Mouse (Mus musculus): ENCODE results near the gene Gpr84.
A peak's percentile ranks its signal among the peaks of the same experiment; 100 is the strongest.
"Not testable (repeated sequence)": the region's sequence is repeated elsewhere in the genome, so short reads cannot be mapped to it uniquely, and the experiment has no call there.

Gpr84 gene

GRCm38 (mm10) chr15:103290843-103291242 lies 19.6 kb downstream of the Gpr84 start:
- no peak for DNase-seq (ENCODE audit: extremely low spot score, low read depth, low spot score)

- DNase-seq (ENCODE audit: extremely low spot score, low read depth, low spot score), result no peak
Observed at GRCm38 (mm10) chr15:103290417-103290816, 20.0 kb downstream of the Gpr84 start.

GRCm38 (mm10) chr15:103289600-103289999 lies 20.8 kb downstream of the Gpr84 start:
- DNase-seq (ENCODE audit: extremely low spot score, low read depth, low spot score), result no peak

DNA sequence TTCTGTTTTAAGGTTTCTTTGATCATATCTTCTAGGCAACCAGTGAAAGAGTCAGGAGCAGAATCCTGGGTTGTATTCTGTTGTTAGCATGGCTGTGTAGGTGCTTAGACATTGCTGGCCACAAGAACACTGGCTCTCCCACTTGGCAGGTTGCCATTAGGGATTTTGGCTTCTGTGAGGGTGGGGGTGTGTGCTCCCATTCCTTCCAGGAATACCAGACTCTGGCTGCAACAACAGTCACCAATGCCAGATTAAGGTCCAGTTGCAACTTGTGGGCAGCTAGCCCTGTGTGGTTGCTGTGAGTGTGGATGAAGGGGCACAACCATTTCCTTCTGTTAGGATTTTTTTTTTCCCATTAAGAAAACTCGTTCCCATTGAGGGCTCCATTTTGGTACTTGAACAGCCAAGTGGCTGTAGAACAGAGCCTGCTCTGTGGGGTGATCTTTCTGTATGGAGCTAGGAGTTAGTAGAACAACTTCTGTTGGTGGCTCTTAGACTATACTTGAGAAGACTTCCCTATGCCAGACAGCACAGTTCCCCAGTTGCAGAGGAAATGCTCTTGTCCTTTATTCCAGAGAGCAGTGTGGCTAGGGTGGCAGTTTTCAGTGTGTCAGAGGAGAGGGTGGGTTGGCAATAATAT lies 24.5 kb downstream of the Gpr84 start:
- DNase-seq (ENCODE audit: extremely low spot score, low read depth, low spot score), result no peak

- no peak for DNase-seq (ENCODE audit: extremely low spot score, low read depth, low spot score)
Observed at GRCm38 (mm10) chr15:103284647-103285046, 25.8 kb downstream of the Gpr84 start.

GRCm38 (mm10) chr15:103284066-103284465 lies 26.3 kb downstream of the Gpr84 start:
- DNase-seq (ENCODE audit: extremely low spot score, low read depth, low spot score), result no peak

DNA sequence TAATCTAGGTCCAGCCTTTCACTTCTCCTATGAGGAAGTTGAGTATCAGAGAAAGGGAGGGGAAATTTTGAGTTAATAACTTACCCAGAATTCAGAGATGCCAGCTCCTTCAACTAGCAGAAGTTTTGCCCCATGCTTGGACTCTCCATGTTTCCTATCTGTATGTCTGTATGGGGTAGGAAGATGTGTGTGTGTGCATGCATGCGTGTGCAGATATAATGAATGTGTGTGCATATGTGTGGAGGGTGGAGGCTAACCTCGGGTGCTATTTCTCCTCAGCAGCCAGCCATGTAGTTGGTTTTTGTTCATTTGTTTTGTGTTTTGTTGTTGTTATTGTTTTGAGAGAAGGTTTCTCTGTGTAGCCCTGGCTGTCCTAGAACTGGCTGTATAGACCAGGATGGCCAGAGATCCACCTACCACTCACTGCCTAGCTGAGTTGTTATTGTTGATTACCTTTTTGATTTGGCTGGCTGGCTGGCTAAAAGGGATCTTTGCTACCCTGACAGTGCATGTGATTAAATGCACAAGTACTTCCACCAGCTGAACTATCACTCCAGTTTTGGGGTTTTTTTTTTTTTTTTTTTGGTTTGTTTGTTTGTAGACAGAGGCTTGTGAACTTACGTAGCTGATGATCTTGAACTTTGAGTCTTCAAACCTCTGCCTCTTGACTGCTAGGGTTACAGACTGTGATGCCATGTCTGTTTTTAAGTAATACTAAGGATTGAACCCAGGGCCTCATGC lies 28.8 kb downstream of the Gpr84 start:
- DNase-seq (ENCODE audit: extremely low spot score, low read depth, low spot score), result no peak

GRCm38 (mm10) chr15:103280817-103281464 lies 29.5 kb downstream of the Gpr84 start:
- DNase-seq (ENCODE audit: extremely low spot score, low read depth, low spot score), result no peak

DNA sequence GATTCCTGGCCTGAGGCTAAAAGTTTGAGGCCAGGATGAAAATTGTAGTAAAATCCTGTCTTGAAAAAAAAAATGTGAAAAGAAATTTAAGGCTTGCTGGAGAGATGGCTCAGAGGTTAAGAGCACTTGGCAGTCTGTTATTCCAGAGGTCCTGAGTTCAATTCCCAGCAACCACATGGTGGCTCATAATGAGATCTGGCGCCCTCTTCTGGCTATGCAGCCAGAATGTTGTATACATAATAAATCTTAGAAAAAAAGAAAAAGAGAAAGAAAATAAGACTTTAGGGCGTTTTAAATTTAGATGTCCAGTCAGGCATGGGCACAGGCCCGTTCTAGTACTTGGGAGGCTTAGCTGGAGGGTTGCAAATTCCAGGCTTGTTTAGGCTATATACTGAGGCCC lies 30.7 kb downstream of the Gpr84 start:
- DNase-seq (ENCODE audit: extremely low spot score, low read depth, low spot score), result no peak

GRCm38 (mm10) chr15:103277949-103278348 lies 32.5 kb downstream of the Gpr84 start:
- no peak for DNase-seq (ENCODE audit: extremely low spot score, low read depth, low spot score)

DNA sequence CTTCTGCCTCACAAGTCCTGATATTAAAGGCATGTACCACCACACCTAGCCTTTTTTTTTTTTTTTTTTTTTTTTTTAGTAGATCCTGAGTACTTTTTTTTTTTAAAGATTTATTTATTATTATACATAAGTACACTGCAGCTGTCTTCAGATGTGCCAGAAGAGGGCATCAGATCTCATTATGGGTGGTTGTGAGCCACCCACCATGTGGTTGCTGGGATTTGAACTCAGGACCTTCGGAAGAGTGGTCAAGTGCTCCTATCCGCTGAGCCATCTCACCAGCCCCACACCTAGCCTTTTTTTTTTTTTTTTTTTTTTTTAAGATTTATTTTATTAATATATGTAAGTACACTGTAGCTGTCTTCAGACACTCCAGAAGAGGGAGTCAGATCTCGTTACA lies 34.5 kb downstream of the Gpr84 start:
- not testable (repeated sequence) for DNase-seq (ENCODE audit: extremely low spot score, low read depth, low spot score)

GRCm38 (mm10) chr15:103272419-103273279 lies 37.8 kb downstream of the Gpr84 start, which contains the start of gene Copz1:
Copz1 (plus strand) TSS chr15:103272714.
- peak; percentile 99 for DNase-seq (ENCODE audit: extremely low spot score, low read depth, low spot score)

DNA sequence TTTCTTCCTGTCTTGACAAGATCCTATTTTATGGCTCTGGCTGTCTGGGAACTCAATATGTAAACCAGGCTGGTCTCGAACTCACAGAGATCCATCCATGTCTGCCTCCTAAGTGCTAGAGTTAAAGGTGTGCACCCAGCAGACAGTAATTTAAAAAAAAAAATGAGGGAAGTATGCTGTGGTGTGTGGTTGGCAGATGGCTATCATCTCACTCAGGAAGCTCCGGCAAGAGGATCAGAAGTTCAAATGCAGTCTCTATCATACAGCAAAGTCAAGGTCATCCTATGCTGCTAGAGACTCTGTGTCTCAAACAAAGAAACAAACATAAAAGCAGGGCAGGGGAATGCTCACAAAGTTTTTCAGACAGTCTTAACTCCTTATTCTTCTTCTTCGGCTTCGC lies 41.5 kb downstream of the Gpr84 start:
- DNase-seq (ENCODE audit: extremely low spot score, low read depth, low spot score), result no peak

- no peak for DNase-seq (ENCODE audit: extremely low spot score, low read depth, low spot score)
Observed at GRCm38 (mm10) chr15:103264794-103265193, 45.6 kb downstream of the Gpr84 start.

- DNase-seq (ENCODE audit: extremely low spot score, low read depth, low spot score), result no peak
Observed at GRCm38 (mm10) chr15:103259989-103260388, 50.4 kb downstream of the Gpr84 start.

DNA sequence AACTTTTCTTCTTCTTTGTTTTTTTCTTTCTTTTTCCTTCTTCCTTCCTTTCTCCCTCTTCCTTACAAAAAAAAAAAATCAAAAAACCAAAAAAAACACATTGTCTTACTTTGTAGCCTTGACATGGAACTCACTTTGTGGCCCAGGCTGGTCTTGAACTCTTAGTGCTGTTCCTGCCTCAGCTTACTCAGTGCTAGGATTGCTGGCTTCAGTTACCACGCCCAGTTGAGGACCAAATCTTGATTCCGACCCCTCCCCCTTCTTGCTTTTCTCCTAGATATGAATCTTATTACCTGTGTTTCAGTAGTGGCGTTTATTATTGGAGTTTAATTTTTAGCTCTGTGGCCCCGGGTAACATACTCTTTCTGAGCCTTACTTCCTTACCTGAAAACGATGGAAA lies 51.2 kb downstream of the Gpr84 start:
- no peak for DNase-seq (ENCODE audit: extremely low spot score, low read depth, low spot score)

Data from hindlimb bud, embryonic 11.5 days (tissue).